Mouse (Mus musculus): ENCODE results near the gene Apol7a.
A peak's percentile ranks its signal among the peaks of the same experiment; 100 is the strongest.

Apol7a gene

DNA sequence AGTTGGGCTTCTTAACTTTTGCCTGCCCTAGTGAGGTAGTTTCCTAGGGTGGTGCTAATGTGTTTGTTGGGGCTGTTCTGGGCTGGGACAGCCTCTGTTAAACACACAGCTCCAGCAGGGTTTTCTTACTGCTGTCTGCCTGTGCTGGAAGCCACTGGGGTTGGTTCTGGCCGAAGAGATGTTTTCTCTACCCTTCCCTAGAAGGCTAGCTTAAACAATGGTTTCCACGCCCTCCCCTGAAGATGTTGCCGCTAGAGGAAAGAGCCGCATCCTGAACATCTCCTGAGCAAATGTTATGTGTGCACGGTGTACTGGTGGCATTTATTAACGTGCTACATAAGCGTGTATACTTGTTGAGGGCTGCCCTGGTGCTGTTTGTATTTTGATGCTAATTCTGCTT, 50.8 kb downstream of the Apol7a start:
- no peak for DNase-seq (ENCODE audit: low read depth, low spot score)

DNA sequence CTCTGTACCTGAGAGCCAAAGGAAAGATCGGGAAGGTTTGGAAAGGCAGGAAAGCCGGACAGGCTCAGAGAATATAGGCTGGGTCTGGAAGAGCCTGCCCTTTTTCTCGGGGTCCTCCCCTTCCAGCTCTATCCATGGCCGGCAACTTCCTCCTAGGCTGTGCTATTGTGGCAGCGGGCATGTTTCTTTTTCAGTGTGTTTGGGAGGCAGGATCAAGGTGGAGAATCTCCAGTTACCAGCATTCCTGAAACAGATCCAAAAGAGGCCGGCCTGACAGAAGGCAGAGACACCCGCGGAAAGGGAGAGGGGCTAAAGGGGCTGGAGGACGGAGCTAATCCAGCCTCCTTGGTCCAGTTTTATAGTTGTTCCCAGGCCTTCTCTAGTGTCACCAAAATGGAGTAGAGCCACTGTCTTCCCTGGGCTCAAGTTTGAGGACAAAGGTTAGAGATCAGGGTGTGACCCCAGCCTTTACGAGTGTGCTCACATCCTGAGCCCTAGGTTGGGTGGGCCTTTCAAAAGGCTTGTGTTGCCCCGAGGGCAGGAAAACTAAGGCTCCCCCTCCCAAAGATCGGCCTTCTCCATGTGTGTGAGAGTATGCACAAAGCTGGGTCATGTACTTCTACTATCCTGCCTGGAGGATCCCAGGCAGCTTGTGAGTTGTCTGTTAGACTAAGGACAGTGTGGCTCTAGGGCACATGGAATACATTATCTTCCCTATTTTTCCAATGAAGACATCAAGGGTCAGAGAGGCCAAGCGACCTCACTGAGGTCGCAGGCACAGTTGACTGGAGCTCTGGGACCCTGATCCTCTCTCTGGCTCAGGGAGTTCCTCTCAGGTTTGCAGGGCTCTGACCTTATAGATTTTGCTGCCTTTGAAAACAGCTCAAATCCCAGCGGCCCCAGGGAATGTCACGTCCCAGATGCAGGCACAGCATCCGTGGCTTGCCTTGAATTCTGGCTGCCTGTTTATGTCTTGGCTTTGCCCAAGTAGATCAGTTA, 54.5 kb downstream of the Apol7a start:
- DNase-seq (ENCODE audit: low read depth, low spot score) = no peak

DNA sequence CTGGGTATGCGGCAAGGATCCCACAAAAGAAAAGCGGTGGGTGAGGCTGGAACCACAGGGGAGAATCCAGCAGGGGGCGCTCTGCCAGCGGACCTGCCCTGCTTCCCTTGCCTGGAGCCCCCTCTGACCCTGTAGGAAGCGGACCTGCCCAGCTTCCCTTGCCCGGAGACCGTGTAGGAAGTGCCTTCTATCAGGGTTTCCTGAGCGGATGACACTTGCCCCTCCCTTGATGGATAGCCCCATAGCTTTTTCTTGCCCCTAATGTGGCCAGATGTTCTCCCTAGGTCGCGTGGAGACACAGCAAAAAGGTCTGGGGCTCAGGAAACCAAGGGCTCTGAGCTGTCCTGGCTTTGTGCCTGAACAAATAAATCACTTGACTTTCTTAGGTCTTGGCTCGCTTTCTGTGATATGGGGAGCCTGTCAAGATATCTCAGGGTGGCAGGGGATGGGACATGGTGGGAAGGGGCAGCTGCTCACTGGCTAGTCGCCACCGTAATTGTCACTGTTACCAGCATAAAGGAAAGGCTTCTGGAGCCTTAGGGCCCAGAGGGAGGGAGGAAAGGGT, 55.3 kb downstream of the Apol7a start:
- peak; percentile 75 for DNase-seq (ENCODE audit: low read depth, low spot score)

DNA sequence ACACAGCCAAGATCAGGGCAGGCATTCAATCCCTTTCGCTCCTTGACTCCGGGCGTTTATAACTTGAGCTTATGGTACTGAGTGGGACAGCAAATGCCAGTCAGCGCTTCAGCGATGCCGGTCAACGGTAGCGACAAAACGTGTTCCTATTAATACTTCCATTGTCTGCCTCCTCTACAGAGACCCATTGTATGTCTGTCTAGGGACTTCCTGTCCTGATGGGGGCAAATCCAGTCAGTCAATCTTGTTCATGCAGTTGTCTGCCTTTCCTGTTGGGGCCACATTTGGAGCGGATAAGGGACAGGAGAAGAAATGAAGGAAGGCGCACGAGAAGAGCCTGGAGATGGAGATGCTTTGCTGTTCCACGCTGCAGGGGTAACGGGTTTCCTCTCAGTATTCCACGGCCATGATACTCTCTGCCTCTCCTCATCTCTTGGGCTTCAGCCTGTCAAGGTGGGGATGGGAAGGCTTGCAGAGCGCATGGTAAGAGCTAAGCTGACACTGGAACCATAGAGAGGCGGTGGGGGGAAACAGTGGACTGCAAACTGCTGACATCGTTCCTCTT, 55.9 kb downstream of the Apol7a start:
- peak; percentile 47 for DNase-seq (ENCODE audit: low read depth, low spot score)

DNA sequence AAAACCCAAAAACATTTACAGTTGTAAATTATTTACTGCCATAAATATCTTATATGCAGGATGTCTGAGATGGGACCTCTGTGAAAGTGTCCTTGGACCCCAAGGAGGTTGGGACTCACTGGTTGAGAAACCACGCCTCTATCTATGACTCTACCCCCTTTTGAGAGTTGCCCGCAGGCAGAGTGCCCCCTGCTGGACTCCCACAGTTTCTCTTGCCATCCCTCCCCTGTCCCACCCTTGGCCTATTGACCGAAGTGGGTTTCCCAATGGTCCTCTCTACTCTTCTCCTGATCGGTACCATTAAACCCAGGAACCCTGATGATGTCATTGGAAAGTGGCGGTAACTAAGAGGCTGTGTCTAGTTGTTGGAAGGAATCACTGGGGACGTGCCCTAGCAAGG, 56.9 kb downstream of the Apol7a start:
- no peak for DNase-seq (ENCODE audit: low read depth, low spot score)

DNA sequence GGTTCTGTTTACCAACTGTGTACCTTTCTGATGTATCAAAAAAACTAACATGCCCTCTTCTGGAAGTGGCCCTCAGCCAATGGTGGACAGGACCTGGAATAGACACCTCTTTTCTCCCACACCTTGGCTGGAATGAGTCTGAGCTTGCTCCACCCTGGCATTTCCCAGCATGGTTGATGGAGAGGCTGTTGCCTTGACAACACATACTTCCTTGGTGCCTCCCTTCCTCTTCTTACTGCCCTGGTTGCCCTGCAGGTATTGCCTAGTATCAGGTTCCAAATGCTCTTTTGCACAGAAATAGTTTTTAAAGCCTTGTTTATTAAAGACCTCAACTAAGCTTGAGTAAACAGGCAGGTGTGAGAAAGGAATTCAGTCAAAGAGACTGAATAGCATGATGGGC, 58.3 kb downstream of the Apol7a start:
- DNase-seq (ENCODE audit: low read depth, low spot score) = no peak

DNA sequence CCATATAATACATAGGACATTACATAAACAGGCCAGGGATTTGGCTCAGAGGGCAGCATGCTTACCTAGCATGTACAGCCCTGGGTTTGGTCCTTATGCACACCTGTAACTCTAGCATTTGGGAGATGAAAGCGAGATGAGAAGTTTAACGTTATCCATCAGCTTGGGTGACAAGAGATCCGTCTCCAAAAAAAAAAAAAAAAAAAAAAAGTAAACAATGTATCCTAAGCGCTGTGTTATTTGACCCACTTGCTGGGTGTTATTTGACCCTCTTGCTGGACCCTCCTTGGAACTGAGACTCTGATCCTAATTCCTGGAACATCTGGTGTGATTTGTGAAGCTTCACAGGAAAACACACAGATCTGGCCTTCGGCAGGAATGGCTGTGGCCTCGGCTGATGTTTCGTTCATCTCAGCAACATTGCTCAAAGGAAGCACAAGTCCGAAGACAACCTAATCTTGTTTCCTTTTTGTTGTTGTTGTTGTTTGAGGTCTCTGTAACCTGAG, 59.9 kb downstream of the Apol7a start:
- no peak for DNase-seq (ENCODE audit: low read depth, low spot score)

DNA sequence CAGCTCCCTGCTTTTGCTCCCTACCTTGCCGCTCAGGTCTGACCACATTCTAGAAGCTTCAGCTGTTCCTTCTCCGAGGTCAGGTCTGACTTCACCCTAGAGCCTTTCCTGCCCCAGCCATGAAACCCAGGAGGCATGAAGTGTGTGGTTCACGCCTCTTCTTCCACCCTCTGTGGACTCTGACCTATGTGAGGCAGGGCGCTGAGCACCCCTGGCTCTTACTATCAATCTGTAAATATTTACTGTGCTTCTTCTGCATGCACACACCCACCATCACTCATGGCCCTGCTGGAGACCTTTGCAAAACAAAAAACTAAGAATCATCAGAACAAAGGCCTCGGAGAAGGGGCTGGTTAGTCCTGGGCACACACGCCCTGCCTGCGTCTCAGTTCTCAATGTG, 60.5 kb downstream of the Apol7a start:
- no peak for DNase-seq (ENCODE audit: low read depth, low spot score)
